Mouse (Mus musculus) erythroid progenitor cell, adult 5-6 weeks (primary cell): Measurements from ENCODE around the gene Fignl2. TPM values are rescaled to one million over a fixed set of nuclear protein-coding genes. Genes with fewer than 3 reads are reported as not detected.

Experiments
- ATAC-seq: replicated peaks from 2 replicates; pipeline ENCODE4 v1.8.0; 2016; ENCODE audit warnings: moderate number of reproducible peaks, mild to moderate bottlenecking, moderate TSS enrichment, inconsistent platforms; ENCODE audit not compliant: poor library complexity, low FRiP score, severe bottlenecking
- total RNA-seq, 2 experiments: library from RNA; stranded (forward) in 1 of 2; stranded (reverse) in 1 of 2; fragments of 150-400 nt in 1 of 2; fragments of 186-747, 209-891 nt in 1 of 2; gene quantifications; 2 replicates each; pipeline versions ENCODE4 v1.2.3 to v1.2.4; 2015 to 2017; ENCODE audit warnings: low replicate concordance in 2 of 2

Gene Fignl2
- total RNA-seq, 2 experiments from 2014 or later: not detected

DNA sequence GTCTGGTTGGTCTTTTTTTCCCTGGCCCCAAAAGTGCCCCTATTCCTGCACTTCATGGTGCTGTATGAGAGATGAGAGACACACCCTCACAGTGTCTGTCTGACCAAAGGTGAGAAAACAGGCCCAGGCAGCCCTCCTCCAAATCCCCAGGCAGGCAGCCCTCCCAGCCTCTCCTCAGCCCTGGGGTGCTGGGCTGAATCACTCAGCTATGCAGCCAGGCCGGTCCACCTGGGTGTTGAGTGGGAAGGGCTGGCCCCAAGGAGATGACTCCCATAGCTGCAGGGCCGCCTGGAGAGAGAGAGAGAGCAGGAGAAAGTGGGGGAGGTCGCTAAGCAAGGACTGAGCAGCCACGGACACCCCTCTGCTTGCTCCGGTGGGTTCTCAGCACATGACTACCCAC lies 7.6 kb downstream of the Fignl2 start:
- ATAC-seq: no peak

DNA sequence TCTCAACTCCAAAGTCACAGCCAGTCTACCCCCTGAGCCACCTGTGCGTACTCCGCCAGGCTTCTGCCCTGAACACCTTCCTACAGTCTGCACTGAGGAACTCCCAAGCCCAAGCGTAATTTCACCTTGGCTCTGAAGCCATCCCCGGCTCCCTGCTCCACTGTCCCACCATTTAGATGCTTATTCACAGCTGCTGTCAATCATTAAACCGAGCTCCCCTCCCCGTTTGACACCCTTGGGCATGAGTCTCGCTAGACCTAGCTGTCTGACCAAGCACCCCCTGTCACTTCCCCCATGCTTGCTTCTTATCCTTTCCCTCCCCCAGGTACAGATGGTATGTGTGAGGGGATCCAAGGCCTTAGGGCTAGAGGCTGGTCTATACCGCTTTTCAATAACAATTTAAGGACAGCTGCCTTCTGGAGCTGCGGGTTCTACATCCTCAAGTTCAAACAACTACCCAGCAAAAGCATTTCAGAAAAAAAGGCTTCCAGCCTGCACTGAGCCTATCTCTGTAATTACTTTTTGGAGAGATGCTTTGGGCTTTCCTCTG lies 8.7 kb downstream of the Fignl2 start:
- ATAC-seq: no peak

GRCm38 (mm10) chr15:101068671-101069070 lies 9.7 kb downstream of the Fignl2 start:
- ATAC-seq: no peak

- ATAC-seq: no peak
Observed at GRCm38 (mm10) chr15:101068029-101068428, 10.3 kb downstream of the Fignl2 start.

- ATAC-seq: no peak
Observed at GRCm38 (mm10) chr15:101066920-101067696, 11.3 kb downstream of the Fignl2 start.

DNA sequence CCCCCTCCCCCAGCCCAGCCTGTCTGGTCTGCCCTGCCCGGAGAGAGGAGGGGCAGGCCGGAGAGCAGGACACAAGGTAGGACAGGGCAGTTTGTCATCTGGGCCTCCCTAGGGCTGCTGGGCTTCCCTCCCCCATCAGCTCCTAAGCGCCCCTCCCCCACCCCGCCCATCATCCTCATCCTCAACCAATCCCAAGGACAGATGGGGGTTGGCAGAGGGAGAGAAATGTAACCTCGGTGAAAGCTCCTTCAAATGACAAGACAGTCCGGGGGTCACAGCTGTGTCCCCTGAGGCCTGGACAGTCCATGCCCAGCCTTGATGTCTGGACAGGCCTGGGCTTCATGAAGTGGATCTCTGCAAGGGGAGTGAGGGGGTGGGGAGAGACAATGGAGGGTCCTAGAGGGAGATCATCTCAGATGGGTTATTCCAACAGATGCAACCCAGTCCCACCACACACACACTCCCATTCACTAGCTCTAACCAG lies 12.0 kb downstream of the Fignl2 start:
- no peak for ATAC-seq

DNA sequence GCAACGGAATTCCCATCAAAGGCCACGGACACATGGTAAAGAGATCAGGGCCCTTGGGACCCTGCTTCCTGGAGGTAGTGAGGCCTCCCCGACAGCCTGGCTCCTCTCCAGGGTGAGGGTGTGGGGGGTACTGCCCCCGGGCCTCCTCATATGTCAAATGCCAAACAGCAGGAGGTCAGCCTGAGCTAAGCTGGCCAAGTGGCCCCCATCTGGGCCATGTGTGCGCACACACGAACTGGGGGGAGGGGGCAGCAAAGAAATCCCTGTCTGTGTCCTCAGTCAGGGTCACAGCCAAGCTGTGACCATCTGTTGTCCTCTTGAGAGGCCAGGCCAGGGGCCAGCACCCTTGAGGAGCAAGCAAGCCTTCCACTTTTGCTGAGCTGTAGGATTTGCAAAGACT lies 13.3 kb downstream of the Fignl2 start:
- ATAC-seq: no peak

DNA sequence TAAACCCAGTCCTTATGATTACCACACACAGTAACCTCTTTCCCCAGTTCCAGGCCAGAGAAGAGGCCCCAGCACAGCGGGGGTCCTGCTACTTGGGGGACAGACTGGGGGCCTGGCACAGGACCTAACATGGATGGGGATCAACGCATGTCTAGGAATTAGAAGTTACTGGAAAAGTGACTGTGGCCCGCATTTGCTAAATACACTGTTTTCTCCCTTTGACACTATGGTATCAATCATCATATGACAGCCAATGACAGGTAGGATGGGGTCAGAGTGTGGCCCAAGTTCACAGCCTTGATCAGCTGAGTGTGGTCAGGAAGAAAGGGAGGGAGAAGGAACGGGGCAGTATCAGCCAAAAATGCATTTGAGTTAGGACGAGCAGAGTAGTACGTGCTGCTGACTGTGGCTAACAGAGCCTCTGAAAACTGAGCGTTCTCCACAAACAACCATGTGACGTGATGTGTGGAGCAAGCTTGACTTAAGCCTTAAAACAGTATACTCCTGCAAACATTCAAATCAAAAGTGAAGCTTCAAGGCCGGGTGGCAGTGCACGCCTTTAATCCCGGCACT lies 18.0 kb downstream of the Fignl2 start:
- no peak for ATAC-seq

DNA sequence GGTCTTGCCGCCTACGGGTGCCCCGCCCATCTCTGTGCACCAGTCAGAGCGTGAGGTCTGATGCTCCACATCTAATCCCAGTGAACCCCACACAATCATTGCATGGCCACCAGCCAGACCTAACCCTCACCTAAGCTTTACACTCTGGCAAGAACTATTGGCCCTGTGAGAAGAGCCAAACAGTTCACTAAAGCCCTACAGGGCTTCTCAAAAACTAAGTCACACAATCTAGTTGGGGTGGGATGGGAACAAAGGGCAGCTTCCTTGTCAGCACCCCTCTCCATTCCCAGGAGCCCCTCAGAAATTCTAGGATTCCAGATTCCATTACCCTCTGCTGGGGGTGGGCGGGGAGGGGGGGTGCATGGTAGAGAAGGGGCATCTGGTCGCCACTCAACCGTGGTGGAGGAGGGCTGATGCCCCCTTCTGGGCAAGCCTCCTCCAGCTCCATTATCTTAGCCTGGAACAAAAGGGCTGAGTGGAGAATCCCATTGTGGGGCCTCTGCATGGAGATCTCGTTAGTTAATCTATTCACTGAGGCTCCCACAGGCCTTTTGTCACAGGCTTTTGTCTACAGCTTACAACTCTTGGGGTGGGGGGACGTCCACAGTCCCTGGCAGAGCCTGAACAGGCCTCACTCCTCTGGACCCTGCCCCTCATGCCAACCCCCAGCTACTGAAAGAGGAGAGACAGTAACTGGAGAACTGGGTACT lies 18.6 kb downstream of the Fignl2 start:
- no peak for ATAC-seq

GRCm38 (mm10) chr15:101056225-101056624 lies 22.1 kb downstream of the Fignl2 start:
- ATAC-seq: no peak

DNA sequence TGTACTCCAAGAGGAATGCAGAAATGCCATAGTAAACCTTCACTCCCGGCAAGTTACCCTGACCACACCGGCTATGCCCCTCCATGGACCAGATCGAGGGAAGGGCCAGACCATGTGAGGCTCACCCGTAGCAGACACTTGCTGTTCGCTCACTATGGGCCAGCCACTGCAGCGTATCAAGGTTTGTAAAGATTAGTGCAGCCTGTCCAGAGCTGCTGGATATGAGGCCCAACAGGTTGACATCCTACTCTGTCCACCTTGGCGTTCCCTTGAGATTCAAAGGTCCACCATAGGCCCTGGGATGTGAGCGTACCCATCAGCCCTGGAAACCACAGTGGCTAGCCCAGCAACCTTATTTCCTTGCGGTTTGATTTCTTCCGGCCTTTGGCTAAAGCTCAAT lies 23.8 kb downstream of the Fignl2 start:
- ATAC-seq: no peak

DNA sequence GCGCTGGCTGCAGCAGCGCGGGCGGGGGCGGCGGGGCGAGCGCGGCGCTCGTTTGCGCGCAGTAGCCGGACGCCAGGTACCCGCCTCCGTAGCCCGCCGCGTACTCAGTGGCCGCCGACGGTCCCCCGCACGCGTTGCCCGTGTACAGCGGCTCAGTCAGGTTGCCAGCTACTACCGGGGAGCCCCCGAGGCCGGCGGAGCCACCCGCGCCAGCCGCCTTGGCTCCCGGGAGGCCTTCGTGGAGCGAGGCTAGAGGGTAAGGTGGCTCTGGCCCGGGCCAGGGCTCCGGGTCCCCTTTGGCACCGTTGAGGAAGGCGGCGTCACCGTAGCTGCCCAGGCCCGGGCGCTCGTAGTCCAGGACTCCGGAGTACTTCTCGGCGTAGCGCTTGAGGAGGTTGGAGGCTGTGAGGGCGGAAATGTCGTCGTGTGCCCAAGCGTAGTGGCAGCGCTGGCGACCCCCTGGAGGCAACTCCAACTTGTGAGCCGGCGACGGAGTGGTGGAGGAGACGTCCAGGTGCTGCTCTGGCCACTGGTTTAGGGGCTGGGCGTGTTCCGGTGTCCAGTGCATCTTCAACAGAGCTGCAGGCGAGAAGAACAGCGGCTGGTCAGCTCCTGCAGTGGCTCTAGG lies 24.4 kb downstream of the Fignl2 start:
- no peak for ATAC-seq

DNA sequence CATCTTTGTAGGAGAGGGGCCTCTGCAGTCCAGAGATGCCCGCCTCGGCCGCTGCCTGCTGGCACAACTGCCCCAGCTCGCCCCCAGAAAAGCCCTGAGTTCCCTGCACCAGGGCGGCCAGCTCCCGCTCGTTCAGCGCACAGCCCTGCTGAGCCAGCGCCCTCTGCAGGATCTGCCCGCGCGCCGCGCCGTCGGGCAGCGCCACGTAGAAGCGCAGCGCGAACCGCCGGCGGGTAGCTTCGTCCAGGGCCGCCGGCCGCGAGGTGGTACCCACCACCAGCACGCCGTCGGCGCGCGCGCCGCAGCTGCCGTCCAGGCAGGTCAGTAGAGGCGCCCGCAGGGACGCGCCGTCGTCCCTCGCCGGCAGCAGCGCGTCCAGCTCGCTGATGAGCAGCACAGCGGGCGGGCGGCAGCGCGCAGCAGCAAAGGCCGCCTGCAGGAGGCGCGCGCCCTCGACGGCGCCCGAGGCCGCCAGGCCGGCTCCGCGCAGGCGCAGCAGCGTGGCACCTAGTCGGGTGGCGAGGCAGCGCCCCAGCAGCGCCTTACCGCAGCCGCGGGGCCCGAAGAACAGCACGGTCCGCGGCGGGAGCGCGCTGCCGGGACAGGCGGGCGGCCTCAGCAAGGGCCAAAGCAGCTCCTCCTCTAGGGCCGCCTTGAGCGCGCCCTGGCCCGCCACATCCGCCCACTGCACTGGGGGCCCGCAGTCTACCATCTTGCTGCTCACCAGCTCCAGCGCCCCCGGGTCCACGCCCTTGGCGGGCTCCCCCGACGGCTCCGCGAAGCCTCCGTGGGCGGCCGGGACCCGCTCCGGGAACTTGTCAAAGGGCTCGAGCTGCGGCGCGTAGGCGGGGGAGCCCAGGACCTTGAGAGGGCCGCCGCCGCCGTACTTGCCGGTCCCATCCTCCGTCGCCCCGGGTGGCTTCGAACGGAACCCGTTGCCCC lies 25.5 kb downstream of the Fignl2 start:
- ATAC-seq: no peak

DNA sequence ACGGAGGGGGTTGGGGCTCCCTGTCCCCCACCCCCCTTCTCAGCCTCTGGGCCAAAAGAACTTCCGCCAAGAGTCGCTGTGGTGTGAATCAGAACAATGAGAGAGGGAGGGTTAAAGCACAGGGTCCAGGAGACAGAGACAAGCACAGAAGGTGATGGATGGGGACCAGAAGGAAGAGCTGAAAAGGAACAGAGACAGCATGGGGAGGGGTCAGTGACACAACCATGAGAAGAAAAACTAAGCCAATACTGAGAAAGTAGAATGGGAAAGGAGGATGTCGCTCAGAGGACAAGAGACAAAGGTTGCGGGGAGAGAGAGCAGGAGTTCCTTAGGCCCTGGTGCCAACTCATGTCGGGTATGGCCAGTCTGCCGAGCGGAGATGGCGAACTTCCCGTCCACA lies 26.5 kb downstream of the Fignl2 start:
- ATAC-seq: no peak

DNA sequence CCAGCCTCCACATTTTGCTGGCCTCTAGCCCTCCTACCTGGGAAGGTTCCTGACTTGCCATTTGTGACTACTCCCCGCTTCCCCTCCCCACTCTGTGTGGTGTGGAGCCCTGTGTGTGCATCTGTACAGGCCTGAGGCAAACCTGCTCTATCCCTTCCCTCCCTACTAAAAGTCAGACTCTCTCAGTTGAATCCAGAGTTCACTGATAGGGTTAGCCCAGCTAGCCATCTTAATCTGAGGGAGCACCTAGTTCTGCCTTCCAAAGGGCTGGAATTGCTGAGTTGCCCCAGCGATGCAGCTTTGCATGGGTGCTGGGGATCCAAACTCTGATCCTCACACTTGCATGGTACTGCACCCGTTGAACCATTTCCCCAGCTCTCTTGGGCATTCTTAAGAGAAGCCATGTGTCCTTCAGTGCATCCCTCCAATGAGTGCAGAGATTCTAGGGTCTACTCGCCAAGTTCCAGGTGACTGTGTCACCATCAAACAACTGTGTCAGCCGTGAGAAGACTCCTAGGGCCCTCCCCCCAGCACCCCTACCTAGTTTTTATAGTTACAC lies 29.9 kb downstream of the Fignl2 start:
- ATAC-seq: no peak

GRCm38 (mm10) chr15:101047194-101047555 lies 31.2 kb downstream of the Fignl2 start, which contains the start of gene Gm47841:
Gene Gm47841, minus strand, starts transcription at chr15:101047397.
- ATAC-seq: no peak

DNA sequence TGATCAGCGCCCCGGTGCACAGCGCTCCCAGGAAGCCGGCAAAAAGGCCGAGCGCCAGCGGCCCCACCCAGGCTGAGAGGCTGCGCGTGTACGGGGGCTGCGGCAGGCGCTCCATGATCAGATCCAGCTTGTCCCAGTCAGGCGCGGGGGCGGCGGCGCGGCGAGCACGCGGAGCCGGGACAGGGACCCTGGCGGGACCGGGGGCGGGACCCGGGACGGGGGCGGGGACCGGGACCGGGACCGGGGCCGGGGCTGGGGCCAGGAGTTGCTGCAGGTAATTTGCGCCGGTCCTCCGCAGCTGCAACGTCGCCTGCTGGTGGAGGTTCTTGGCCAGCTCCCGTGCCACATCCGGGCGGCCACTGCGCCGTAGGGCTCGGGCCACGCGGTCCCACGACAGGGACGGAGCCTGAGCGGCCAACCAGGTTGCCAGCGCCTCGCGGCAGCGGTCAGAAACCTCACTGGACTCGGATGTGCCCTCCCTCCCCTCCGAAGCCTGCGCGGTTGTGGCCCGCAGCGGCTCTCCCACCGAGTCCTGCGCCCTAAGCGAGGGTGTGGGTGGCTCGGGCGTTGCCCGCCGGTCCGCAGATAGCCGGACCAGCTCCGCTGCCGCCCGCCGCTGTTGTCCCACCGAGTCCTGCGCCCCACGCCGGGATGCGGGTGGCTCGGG lies 31.7 kb downstream of the Fignl2 start:
- ATAC-seq: no peak

GRCm38 (mm10) chr15:101046039-101046526 lies 32.3 kb downstream of the Fignl2 start:
- no peak for ATAC-seq
